Mouse (Mus musculus) stomach, postnatal 0 days (tissue): ENCODE data around the gene Srrt.

Experiments used
- CTCF ChIP-seq: IDR thresholded peaks from 2 replicates; pipeline ENCODE4 v1.5.1; 2016; ENCODE audit warnings: antibody characterized with exemption, low read depth, mild to moderate bottlenecking, moderate library complexity
- EP300 ChIP-seq: optimal IDR thresholded peaks from 2 replicates; pipeline ENCODE3; 2016; ENCODE audit warnings: antibody characterized with exemption

DNA sequence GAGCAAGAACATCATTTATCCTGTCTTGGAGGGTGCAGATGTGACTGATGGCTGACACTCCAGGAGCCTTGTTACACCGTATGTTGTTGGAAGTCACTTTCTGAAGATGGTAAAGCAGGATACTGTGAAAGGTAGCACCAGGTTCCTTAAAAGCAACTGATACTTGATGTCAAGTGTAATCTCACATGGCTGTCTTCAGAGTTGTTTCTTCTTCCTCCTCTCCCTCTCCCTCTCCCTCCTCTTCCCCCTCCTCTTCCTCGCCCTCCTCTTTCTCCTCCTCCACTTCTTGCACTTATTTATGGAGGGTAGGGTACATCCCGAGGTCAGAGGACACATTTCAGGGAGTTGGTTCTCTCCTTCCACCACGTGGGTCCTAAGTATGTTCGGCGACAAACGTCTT is 21.5 kb downstream of the Srrt start:
- TF ChIP-seq CTCF (no peak), EP300 (no peak)
